Mouse (Mus musculus): ENCODE measurements at regions not wholly inside any gene's neighbourhood (a gene's known extent, or its start where the extent isn't known, plus 50 kb on each side); places are given as distances from the start of the nearest gene placed in this dataset.

- DNase-seq (ENCODE audit: low spot score in 2 of 2), result no peak
These were observed 53.9 kb upstream of the Cdkn3 start for GRCm38 (mm10) chr14:46706462-46706861.

DNA sequence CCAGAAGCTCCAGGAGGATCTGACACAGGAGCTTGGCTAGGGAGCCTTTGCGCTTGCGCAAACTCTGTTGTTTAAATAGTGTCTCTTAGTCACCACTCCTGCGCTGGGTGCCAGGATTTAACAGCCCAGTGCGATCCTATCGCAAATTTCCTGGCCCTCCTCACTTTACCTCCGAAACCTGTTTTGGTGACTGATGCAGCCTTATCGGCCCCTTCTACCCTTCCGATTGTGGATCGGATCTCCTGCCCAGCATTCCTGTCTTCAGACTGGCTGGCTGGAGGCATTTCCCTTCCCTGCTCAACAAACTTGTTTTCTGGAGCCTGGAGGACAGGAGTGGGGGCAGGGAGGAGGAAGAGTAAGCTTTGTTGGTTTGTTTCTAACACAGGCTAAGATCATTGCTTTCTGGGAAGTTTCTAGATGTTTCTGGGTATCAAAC lies 56.0 kb upstream of the Cdkn3 start:
- no peak for DNase-seq (ENCODE audit: low spot score in 2 of 2)

DNA sequence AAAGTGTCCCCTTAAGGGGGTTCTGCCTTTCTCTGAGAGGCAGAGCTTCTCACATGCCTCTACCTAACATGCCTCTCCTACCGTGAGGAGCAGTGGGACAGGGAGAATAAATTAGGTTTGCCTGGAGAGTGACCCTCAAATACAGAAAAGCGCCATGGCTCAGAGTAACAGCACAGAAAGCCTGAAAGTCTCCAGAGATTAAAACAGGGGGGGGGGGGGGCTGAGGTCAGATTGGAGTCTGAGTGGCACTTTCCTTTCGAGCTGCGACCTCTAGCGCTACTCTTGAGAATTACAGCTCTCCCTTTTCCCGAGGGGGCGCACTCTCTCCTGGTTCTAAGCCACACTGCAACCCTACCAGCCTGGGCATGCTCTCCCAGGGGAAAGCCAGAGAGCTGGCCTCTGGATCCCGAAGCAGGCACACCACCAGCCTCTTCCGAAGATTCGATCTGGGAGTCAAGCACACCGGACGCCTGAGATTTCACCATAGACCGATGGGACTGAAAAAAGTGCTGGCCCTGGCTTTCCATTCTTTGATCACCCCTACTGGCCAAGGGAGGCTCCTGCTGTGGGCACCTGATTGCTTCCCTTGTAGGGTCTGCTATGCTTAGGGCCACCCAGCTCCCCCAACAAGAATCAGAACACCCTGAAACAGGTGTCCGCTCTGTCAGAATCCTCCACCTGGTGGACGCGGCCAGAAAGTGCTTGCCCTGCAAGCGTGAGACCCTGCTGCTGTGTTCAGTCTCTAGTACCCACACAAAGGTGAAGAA lies 57.5 kb upstream of the Cdkn3 start:
- DNase-seq (ENCODE audit: low spot score in 2 of 2), result peak; percentile 15 to 24

- no peak for DNase-seq (ENCODE audit: low spot score in 2 of 2)
These were observed 67.8 kb upstream of the Cdkn3 start for GRCm38 (mm10) chr14:46692571-46692970.

- no peak for DNase-seq (ENCODE audit: low spot score in 2 of 2)
These were observed 68.3 kb upstream of the Cdkn3 start for GRCm38 (mm10) chr14:46692067-46692466.

GRCm38 (mm10) chr14:46682728-46683127 lies 77.6 kb upstream of the Cdkn3 start:
- no peak for DNase-seq (ENCODE audit: low spot score in 2 of 2)

DNA sequence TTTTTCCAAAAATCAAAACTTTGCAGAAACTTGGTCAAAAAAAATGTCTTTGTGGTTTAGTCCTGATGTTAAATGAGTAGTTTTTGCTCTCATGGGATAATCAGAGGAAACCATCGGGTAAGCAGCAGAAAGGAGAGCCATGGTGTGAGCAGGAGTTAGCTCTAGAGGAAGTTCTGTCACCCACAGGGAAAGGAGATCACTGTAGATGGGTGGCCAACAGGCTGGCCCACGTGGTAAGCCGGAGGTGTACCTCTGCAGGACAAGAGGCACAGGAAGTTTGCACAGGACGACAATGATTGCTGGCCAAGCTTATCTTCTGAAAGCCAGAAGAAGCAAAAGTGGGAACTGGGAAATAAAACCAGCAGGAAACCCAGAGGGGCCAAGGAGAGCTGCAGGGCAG lies 81.4 kb upstream of the Cdkn3 start:
- no peak for DNase-seq (ENCODE audit: low spot score in 2 of 2)

- no peak for DNase-seq (ENCODE audit: low spot score in 2 of 2)
These were observed 88.7 kb upstream of the Cdkn3 start for GRCm38 (mm10) chr14:46671482-46672225.

DNA sequence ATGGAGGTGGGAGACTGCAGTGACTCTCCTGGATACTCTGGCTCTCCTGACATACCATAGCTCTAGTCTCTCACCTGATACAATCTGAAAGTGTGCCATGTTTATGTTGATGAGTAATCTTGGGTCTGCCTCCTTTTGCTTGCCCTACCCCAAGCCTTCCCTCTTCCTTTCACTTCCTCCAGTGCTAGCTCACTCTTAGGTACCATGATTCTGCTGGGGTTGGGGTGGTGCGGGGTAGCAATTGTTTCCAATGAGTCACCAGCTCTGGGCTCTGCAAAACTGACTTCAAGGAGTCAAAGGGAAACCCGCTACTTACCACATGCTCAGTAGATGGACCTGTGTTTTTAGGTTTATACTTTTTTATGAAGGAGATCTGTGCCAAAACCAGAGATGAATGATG lies 89.3 kb upstream of the Cdkn3 start:
- DNase-seq (ENCODE audit: low spot score in 2 of 2), result no peak

DNA sequence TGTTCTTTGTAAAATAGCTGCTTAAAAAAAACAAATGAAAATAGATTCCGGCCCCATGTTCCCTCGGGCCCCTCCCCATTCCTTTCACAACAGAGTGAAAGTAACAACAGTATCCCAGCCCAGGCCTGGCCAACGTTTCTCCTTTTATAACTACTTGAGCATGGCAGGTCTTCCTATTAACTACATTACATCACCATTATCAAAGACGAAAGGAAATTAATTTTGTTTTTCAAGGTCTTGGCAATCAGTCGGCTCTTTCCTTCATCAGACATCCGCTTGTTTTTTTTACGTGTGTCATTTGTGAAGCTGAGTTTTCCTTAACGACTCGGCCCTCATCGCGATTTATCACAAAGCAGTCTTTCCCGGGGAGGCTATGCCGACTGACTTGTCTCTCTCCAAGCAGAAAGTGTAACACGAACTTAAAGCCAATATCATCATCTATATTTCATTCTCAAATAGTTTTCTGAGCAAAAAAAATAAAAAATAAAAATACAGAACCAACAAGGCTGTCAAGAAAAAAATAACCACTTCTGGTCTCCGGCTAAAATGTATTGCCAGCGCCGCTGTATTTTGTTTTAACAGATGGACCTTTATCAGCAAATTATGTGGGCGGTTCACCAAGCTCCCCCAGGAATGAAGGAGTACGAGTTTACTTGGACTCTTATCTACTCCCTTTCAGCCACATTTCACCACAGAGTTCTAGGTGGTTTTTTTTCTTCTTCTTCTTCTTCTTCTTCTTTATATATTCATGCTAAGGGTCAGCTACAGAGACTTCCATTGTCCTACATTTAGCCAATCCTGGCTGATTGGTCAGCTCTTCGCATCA lies 89.9 kb upstream of the Cdkn3 start:
- DNase-seq (ENCODE audit: low spot score in 2 of 2), result no peak

DNA sequence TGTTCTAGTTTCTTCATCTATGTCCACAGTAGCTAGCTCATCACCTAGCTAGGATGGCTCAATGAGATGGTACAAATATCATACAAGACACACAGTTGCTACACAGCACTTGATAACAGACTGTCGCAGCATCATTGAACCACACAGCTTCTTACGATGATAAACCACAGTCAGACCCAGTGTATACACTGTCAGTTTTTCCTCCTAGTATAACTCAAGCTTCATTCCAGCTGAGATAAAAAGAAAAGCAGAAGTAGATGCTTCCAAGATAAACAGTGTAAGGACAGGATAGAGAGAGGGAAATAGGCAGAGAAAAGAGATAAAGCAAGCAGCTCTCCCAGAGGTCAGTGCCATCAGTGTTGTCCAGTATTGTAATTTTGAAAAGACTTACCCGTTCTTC lies 92.1 kb upstream of the Cdkn3 start:
- no peak for DNase-seq (ENCODE audit: low spot score in 2 of 2)

- DNase-seq (ENCODE audit: low spot score in 2 of 2), result no peak
These were observed 96.0 kb upstream of the Cdkn3 start for GRCm38 (mm10) chr14:46664305-46664704.

DNA sequence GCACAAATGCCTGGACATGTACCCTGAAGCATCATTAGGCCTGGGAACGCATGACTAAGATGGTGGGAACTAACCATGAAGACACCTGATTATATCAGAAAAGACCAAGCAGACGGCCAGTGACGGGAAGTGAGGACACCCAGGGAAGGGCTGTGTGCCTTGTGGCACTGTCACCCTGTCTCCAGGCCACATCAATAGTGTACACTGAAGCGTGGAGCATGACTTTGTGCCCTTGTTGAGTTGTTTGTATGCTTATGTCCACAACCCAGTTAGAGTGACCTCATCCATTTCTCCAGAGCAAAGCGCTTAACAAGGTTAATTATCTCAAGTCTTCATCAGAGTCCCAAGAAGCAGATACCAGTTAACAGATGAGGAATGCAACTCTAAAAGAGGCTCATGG lies 96.8 kb upstream of the Cdkn3 start:
- DNase-seq (ENCODE audit: low spot score in 2 of 2), result no peak

- DNase-seq (ENCODE audit: low spot score in 2 of 2), result no peak
These were observed 98.4 kb upstream of the Cdkn3 start for GRCm38 (mm10) chr14:46661792-46662545.

DNA sequence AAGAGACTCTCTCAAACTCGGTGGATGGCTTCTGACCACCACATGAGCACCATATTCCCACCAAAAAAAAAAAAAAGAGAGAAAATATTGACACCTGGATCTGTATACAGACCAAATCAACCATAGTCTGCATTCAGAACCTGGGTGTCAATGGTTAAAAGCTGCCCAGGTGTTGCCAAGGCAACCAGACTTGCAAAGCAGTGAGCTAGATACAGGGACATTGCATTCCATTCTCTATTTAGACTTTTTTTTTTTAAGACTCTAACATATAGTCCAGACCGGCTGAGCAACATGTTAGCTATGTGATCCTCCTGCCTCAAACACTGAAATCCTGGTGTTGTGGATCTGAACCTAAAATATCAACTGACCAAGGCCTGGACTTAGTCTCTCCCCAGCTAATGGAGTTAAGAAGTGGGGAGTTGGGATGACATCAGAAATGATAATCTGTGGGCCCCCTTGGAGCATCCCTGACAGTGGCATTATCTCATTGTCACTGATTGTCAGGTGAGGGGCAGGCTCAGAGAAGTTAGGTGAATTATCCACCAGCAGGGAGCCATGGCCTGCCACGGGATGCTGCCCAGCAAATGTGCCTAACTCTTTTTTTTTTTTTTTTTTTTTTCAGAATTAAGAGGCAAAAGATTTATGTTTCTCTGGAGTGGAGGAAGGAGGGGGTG lies 99.1 kb upstream of the Cdkn3 start:
- no peak for DNase-seq (ENCODE audit: low spot score in 2 of 2)

DNA sequence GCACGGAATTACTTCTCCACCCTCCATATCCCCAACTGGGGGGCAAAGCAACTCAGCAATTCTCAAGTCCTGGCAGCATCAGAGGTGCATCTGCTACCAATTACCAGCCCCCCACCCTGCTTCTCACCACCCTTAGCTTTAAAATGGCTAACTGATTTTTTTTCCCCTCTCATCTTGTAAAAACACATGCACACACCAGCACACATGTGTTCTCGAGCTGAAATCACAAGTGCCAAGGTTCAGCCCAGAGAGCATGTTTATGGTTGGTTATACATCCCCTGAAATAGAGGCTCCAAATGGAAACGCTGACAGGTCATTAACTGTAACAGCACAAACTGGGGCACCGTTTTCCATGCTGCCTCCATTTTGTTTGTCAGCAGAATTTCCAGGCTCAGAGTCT lies 101.0 kb upstream of the Cdkn3 start:
- DNase-seq (ENCODE audit: low spot score in 2 of 2), result no peak

DNA sequence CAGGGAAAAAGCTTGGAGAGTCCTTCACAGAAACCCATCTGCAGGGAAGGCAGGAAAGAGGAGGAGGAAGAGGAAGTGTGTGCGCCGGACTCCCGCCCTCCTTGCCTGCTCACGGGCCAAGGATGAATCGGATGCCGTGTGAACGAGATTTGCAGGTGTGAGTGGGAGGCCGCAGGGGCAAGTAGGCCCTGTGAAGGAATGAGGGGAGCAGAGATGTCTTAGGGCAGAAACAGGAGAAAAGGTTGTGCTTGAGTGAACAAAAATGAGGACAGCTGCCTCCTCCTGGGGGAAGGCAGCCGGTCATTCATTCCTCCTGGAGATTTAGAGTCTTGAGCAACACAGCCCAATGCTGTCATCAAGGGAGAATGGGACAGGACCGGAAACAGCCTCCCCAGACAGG lies 104.1 kb upstream of the Cdkn3 start:
- DNase-seq (ENCODE audit: low spot score in 2 of 2), result no peak

DNA sequence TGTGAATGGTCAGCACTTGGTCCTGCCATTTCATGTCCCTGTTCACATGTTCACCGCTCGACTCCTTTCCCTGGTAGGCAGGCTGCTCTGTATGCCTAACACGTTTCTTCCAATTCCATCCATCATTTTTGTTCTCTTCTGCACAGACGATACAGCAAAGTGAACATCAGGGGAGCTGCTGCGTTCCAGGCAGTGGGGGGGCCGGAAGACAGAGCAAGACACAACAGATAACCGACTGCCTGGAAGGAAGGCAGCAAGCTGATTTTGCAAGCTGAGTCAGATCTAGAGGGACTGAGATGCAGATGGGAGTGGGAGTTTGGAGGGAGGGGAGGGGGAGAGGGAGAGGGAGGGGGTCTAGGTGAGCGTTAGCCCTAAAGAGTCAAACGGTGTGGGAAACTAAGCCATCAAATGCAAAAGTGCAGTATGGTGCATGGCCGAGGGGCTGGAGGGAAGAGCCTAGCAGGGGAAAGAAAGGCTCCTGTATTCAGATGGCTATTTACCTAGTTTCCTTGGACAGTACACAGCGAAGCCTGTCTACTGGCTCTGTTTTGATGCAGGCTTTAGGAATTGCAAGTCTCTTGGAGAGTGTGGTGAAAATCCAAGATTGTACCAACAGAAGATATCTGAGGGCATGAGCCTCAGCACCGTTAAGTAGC lies 112.9 kb upstream of the Cdkn3 start:
- no peak for DNase-seq (ENCODE audit: low spot score in 2 of 2)

DNA sequence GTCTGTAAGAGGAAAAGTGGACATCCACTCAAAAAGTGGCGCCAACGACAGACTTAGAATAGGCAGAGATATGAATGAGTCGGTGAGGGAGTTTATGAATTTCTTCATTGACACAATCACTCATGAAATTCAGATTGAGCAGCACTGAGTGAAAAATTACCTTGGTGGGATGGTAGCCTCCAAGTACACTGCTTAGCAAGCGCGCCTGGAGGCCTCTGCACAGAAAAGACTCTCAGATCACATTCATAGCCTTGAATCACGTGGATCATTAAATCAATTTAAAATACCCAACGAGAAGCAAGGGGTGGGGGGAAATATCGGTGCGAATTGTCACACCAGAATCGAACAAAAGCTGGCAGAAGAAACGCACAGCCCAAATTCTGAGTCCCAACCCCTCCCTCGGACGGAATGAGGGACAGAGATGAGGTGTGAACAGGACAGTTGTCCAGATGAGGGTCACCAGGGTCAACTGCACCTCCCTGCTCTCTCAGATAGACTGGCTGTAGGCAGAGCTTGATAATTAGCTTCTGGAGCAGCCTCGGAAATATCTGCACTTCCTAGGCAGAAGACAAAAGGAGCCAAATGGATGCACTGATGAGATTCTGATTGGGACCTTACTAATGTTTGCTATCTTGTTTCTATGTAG lies 113.5 kb upstream of the Cdkn3 start:
- DNase-seq (ENCODE audit: low spot score in 2 of 2), result no peak

All from adrenal gland, postnatal 4 days (tissue).